Mouse (Mus musculus) layer of hippocampus, postnatal 25 days (tissue): ENCODE measurements at regions not wholly inside any gene's neighbourhood (a gene's known extent, or its start where the extent isn't known, plus 50 kb on each side); places are given as distances from the start of the nearest gene placed in this dataset.

ENCODE experiments used
- DNase-seq, 2 experiments: peaks; one replicate each; pipeline ENCODE4 v3.0.0; 2022; ENCODE audit warnings: mixed read lengths in 2 of 2, low spot score in 1 of 2; ENCODE audit errors: extremely low spot score in 1 of 2

DNA sequence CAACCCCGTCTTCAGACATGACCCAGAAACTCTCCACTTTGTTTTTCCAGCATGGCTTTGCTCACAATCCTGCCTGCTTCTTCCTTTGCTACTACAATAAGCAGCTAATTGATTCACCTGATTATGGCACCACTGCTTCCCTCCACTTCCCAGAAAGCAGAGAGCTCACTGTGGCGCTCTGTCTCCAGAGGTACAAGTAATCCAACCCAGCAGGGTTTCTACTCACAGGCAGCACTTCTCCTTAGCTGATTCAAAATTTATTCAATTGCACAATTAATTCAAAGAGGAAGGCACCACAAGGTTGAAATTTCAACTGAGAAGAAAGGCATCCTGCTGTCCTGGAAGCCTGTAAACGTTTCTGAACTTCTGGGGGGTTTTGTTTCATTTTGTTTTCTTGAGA, 293.9 kb downstream of the Ptprc start:
- DNase-seq, result no peak

- DNase-seq, result no peak
Observed at GRCm38 (mm10) chr1:137874361-137874760, 301.1 kb downstream of the Ptprc start.

- DNase-seq, result no peak
Observed at GRCm38 (mm10) chr1:137873628-137874027, 301.9 kb downstream of the Ptprc start.

- no peak for DNase-seq
Observed at GRCm38 (mm10) chr1:137865030-137865429, 310.5 kb downstream of the Ptprc start.

DNA sequence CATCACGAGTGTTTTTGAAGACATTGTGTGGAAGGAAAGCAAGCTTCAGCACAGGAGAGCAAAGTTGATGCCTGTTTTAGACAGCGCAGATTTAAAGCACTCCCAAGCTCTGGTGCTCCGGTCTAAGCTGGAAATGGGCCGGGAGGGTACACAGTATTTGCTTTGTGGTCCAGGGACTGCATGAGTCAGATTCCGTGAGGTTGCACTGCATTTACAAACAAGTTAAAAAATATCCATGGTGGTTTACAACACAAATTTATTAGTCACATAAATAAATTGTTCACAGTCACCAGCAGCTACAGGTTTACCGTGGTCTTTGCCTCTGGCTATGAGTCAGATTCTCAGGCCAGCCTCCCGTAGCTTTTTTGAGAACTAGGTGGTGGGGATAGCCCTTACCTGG, 312.0 kb downstream of the Ptprc start:
- DNase-seq, result no peak

DNA sequence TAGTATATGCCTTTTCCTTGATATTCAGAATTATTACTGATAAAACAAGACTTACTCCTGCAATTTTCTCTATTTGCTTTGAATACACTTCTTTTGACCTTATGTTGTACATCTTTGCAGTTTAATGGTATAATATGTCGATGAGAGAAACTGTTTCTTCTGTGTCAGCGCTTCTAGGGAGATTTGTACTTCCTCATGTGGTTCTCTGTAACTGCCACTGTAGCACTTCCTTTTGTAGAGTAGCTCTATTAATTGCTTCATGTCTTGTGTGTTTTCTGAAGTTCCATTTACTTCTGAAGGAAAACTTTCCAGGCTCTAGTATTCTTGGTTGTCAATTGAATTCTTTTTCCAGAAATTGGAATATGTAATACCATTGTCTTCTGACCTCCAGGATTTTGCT, 323.2 kb downstream of the Ptprc start:
- DNase-seq, result no peak

DNA sequence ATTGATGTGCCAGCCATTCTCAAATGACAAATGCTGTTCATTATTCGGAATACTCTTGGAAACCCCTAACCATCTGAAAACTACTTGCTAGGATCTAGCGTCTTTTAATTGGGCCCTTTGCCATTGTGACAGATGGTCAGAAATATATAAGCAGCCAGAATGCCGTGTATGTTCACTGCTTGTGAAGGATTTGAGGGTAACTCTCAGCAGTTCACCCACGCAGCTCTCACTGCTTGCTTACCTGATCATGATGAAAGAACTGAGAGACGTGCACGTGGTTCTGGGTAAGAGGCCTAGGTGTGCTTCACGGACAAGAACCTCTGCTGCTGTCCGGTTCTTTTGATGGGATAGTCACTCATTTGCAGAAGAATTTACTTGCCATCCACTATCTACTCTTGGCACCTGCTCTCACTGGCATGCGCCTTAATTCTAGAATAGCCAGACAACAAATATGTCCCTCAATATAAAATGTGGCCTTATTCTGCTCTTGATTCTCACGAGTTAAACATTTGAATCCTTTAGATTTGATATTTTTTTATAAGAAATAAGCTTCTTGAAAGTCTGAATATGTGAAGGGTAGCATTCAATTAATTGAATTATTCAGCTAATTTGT, 328.1 kb downstream of the Ptprc start:
- no peak for DNase-seq

DNA sequence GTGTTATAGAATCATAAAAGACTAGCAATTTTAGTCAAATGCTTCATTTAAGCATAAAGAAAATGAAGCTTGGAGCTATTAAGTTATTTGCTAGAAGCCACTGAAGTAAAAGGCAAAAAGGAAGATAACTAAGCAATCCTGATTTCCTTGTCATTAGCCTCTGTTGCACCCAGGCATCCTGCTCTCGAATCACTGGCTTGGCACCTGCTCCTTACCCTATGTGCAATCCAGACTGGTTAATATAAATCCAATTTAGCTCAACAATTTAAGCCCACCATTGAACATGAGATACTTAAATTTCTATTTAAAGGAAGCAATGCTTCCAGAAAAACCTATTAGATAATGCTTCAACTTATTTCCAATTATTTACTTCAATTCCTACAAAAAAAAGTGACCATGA, 328.7 kb downstream of the Ptprc start:
- no peak for DNase-seq

DNA sequence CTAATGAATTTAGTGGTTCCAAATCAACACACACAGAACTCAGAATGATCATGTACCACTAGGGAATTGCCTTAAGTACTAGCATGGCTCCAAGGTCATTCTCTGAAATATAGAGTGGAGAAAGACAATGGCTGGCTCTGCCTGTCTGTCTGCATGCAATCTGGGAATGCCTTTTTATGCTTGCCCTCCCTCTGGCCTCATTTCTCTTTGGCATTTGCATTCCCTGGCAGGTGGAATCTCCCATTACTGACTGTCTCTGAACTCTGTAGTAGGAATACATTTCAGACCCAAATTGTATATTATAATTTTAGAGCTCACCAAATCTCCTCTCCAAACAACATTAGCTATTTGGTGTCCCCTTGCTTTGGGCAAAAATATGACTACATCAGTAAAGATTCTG, 335.0 kb downstream of the Ptprc start:
- DNase-seq, result no peak

DNA sequence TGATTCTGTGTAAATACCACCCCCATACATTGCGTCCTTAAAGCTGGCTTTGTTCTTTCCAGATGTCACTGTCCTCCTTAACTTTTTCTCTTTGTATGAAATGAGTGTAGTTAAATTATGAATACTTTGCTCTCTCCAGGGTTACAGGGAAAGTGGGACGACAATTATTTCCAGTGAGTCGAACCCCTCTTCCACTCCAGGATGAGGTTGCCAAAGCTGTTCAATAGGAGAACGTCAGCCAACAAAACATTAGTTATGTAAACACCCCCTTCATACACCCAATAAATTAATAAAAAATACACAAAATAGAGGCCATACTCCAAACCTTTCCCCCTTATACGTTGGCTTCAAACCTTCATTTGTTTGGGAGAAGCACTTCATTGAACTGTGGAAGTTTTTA, 335.8 kb downstream of the Ptprc start:
- no peak for DNase-seq

- no peak for DNase-seq
Observed at GRCm38 (mm10) chr1:137839263-137839662, 336.2 kb downstream of the Ptprc start.

DNA sequence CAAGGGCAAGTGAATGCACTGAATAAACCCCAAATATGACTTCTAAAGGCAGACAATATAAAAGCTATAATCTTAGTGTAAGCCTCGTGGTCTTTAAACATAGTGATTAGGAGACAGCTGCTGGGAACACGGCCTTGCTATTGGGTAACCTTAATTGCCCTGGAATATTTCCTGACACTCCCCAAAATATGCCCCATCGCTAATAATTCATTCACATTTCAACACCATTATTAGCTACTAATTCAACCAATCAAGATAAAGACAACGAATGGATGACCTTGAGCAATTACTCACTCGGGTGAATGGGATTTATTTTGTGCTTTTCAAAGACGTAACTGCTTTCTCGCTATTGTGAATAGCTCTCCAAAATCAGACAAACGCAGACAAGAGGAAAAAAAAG, 337.2 kb downstream of the Ptprc start:
- no peak for DNase-seq

DNA sequence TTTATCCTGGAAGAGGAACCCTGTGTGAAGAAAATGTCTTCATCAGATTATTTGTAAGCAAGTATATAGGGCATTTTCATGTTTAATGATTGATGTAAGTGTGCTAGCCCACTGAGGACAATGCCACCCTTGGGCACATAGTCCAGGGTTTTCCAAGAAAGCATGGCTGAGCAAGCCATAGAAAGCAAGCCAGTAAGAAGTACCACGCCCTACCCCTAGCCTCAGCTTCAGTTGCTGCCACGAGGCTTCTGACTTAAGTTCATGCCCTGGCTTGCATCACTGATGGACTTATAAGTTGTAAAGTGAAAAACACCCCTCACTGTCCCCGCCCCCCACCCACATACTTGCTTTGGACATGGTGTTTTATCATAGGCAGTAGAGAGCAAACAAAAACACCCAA, 342.0 kb downstream of the Ptprc start:
- DNase-seq, result no peak

- DNase-seq, result no peak
Observed at GRCm38 (mm10) chr1:137831284-137831683, 344.2 kb downstream of the Ptprc start.

GRCm38 (mm10) chr1:137827379-137827778, 348.1 kb downstream of the Ptprc start:
- no peak for DNase-seq

DNA sequence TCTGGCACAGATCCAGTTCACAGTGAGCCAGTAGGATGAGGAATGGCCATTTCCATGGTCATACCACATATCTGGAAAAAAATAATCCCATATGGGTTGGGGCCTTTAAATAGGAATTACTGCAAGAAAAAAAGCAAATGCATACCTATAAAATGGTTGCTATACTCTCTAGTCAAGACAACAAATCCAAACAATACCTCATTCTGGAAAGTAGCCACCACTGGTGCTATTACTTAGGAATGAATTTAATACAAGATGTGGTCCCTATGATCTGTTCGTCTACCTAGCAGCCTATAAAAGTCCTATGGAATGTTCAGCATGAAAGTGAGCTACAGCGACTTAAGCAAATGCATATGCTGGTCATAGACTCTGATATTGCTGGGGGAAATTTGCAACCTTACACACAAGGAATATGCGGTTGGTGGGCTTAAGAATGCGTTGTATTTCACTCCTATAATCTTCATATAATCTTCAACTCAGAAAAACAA, 360.1 kb downstream of the Ptprc start:
- DNase-seq, result no peak

DNA sequence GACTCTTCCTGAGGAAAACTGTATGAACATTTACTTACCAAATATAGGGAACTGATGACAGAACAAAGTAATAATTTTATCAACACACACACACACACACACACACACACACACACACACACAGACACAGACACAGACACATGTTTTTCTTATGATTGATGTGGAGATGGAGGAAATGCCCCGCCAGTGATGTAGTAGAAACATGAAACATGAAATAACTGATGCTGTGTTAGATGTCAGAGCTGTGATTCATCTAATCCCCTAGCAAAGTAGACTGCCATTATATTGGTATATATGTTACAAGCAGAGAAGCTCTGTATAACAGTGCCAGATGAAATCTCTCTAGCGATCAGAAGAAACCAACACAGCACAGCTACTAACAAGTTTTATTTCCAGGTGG, 361.0 kb downstream of the Ptprc start:
- DNase-seq, result no peak

DNA sequence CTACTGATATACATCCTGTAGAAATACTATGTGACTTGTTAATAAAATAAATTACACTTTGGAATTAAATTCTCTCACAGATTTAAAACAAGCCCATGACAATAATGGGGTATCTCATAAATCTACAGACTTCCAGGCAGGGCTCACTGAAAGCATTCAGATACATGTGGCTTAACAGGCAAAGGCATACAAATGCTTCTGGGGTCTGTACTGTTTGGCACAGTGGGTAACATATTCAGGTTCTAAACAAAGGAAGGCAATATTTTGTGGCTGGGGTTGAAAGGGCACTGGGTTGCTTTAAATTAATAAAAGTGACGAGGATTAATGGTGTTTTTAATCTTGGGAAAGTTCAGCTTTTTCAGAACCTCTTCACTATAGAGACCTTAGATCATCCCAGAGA, 361.8 kb downstream of the Ptprc start:
- DNase-seq, result no peak

GRCm38 (mm10) chr1:137811981-137812380, 363.5 kb downstream of the Ptprc start:
- DNase-seq, result no peak

DNA sequence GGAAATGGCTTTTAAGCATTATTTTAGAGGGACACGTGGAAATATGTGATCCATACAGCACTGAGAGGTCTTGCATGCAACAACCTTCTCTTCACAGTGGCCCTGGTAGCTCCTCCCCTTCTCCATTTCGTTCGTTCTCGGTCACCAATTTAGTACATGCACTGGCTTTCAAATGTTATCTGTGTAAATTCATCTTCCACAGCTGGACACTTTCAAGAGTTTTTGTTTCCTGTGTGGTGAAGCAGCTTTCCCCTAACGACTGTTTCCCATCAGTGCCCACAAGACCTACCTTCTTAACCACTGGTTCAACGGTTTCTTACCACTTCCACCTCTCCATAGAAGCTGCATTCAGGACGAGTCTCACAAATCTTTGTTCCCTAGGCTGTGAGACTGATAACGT, 368.8 kb downstream of the Ptprc start:
- no peak for DNase-seq

DNA sequence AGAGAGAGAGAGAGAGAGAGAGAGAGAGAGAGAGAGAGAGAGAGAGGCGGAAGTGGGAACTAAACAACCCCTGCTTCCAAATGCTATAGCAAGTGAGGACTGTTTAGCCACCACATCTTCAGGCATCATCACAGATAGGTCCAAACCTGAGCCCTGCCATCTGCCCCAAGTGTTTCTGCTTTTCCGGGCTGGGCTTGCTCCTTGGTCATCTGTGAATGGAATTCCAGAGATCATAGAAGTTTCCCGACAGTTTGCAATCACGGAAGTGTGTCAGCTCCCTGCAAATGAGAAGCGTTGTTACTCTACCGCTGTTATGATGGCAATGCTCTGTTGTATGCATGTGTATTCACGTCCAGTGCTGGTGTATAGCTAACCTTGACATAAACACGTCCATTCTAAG, 369.3 kb downstream of the Ptprc start:
- DNase-seq, result no peak

- no peak for DNase-seq
Observed at GRCm38 (mm10) chr1:137802119-137802518, 373.4 kb downstream of the Ptprc start.

- no peak for DNase-seq
Observed at GRCm38 (mm10) chr1:137800752-137801151, 374.8 kb downstream of the Ptprc start.
